ENCODE assay signal across 19 mouse cellular contexts in genomic region chr9:43071741-43072140, GRCm38 (mm10). TPM values are rescaled to one million over a fixed set of nuclear protein-coding genes. Genes with fewer than 3 reads are reported as not detected.
DNase-seq lines count a peak whose midpoint lies in the region; ATAC-seq and TF ChIP-seq lines count a peak whose summit lies in the region.
"Had no signal": no experiment of that assay in that cellular context is flagged by ENCODE, and none has a peak within 500 bp of the region (broad histone marks: within the 10 kb centered on the region; RNA-seq: fewer than 3 reads in every experiment).

No protein-coding gene starts in this region.

- peak; percentile 49; the same call in 1 of the 2 replicates for ATAC-seq in kidney, embryonic 16.5 days (ENCODE audit: low FRiP score, low TSS enrichment)
- no peak for ATAC-seq in embryonic facial prominence, embryonic 15.5 days (ENCODE audit: insufficient number of reproducible peaks, low FRiP score, low TSS enrichment, low read depth)
- ATAC-seq in hindbrain, embryonic 15.5 days (ENCODE audit: low FRiP score, low read depth): no peak
- peak; percentile 33; the same call in 1 of the 2 replicates for ATAC-seq in neural tube, embryonic 13.5 days (ENCODE audit: low read depth)
- no peak for ATAC-seq in monocyte, adult 5-6 weeks (replicated peaks; ENCODE audit: insufficient number of reproducible peaks, low FRiP score, low TSS enrichment, poor library complexity, severe bottlenecking)
- ATAC-seq in lung, postnatal 0 days: no peak

- H3K36me3 ChIP-seq in kidney, embryonic 16.5 days (ENCODE audit: insufficient read depth, low read length): no peaks in the 10 kb centered on the region
- no peaks in the 10 kb centered on the region for H3K36me3 ChIP-seq in embryonic facial prominence, embryonic 15.5 days
- no peaks in the 10 kb centered on the region for H3K36me3 ChIP-seq in hindbrain, embryonic 15.5 days
- H3K36me3 ChIP-seq in neural tube, embryonic 13.5 days: no peaks in the 10 kb centered on the region
- no peaks in the 10 kb centered on the region for H3K36me3 ChIP-seq in lung, postnatal 0 days (ENCODE audit: insufficient read depth, low read length)
- H3K36me3 ChIP-seq: heart, embryonic 13.5 days; limb, embryonic 12.5 days; liver, embryonic 15.5 days had no signal

- no peak overlapping the region for H3K4me2 ChIP-seq in kidney, embryonic 16.5 days (replicated peaks; ENCODE audit: low read depth, low read length)
- no peak overlapping the region for H3K4me2 ChIP-seq in embryonic facial prominence, embryonic 15.5 days (replicated peaks)
- H3K4me2 ChIP-seq in hindbrain, embryonic 15.5 days: peak overlapping the region; percentile 64
- peak overlapping the region; percentile 57 for H3K4me2 ChIP-seq in neural tube, embryonic 13.5 days
- H3K4me2 ChIP-seq in lung, postnatal 0 days (replicated peaks; ENCODE audit: low read depth, low read length): no peak overlapping the region
- H3K4me2 ChIP-seq: heart, embryonic 13.5 days; limb, embryonic 12.5 days; liver, embryonic 15.5 days had no signal

- H3K4me1 ChIP-seq in kidney, embryonic 16.5 days (ENCODE audit: insufficient read depth, low read length): peaks cover 41% of the 10 kb centered on the region
- peaks cover 26% of the 10 kb centered on the region for H3K4me1 ChIP-seq in embryonic facial prominence, embryonic 15.5 days
- peaks cover 32% of the 10 kb centered on the region for H3K4me1 ChIP-seq in hindbrain, embryonic 15.5 days (replicated peaks)
- H3K4me1 ChIP-seq in neural tube, embryonic 13.5 days (replicated peaks): peaks cover 37% of the 10 kb centered on the region
- H3K4me1 ChIP-seq in lung, postnatal 0 days (ENCODE audit: insufficient read depth, low read depth, low read length): peaks cover 7% of the 10 kb centered on the region; the same call in 1 of the 2 replicates

- no peak overlapping the region for H3K4me3 ChIP-seq in kidney, embryonic 16.5 days (ENCODE audit: low read length)
- H3K4me3 ChIP-seq in embryonic facial prominence, embryonic 15.5 days (replicated peaks): no peak overlapping the region
- peak overlapping the region; percentile 56 for H3K4me3 ChIP-seq in hindbrain, embryonic 15.5 days
- peak overlapping the region; percentile 42; the same call in 1 of the 2 replicates for H3K4me3 ChIP-seq in neural tube, embryonic 13.5 days
- H3K4me3 ChIP-seq in lung, postnatal 0 days (ENCODE audit: low read depth, low read length): no peak overlapping the region
- H3K4me3 ChIP-seq: heart, embryonic 13.5 days; limb, embryonic 12.5 days; liver, embryonic 15.5 days had no signal

- no peaks in the 10 kb centered on the region for H3K9me3 ChIP-seq in kidney, embryonic 16.5 days (ENCODE audit: low read length)
- H3K9me3 ChIP-seq in embryonic facial prominence, embryonic 15.5 days (replicated peaks): no peaks in the 10 kb centered on the region
- H3K9me3 ChIP-seq in hindbrain, embryonic 15.5 days: no peaks in the 10 kb centered on the region
- no peaks in the 10 kb centered on the region for H3K9me3 ChIP-seq in neural tube, embryonic 13.5 days
- no peaks in the 10 kb centered on the region for H3K9me3 ChIP-seq in lung, postnatal 0 days (ENCODE audit: low read length)
- H3K9me3 ChIP-seq: heart, embryonic 13.5 days; limb, embryonic 12.5 days; liver, embryonic 15.5 days had no signal

- H3K27me3 ChIP-seq in kidney, embryonic 16.5 days (ENCODE audit: insufficient read depth, low read length): no peaks in the 10 kb centered on the region
- no peaks in the 10 kb centered on the region for H3K27me3 ChIP-seq in embryonic facial prominence, embryonic 15.5 days
- H3K27me3 ChIP-seq in hindbrain, embryonic 15.5 days: no peaks in the 10 kb centered on the region
- no peaks in the 10 kb centered on the region for H3K27me3 ChIP-seq in neural tube, embryonic 13.5 days
- no peaks in the 10 kb centered on the region for H3K27me3 ChIP-seq in lung, postnatal 0 days (replicated peaks; ENCODE audit: insufficient read depth, low read length)
- H3K27me3 ChIP-seq: heart, embryonic 13.5 days; limb, embryonic 12.5 days; liver, embryonic 15.5 days had no signal

- no peak overlapping the region for H3K9ac ChIP-seq in kidney, embryonic 16.5 days (replicated peaks; ENCODE audit: low read length)
- H3K9ac ChIP-seq in embryonic facial prominence, embryonic 15.5 days: no peak overlapping the region
- H3K9ac ChIP-seq in hindbrain, embryonic 15.5 days: 0 out of 2 replicates have a peak overlapping the region, but pooled peaks have one; percentile 40
- H3K9ac ChIP-seq in neural tube, embryonic 13.5 days: peak overlapping the region; percentile 74
- H3K9ac ChIP-seq in lung, postnatal 0 days (replicated peaks; ENCODE audit: low read depth): no peak overlapping the region
- H3K9ac ChIP-seq: heart, embryonic 13.5 days; limb, embryonic 12.5 days; liver, embryonic 15.5 days had no signal

- DNase-seq in kidney, postnatal 36 days: no peak
- DNase-seq in frontal cortex, postnatal 25 days (ENCODE audit: low spot score in 2 of 2): no peak
- DNase-seq in lung, postnatal 0 days (ENCODE audit: low spot score): no peak
- DNase-seq: adrenal gland, postnatal 14 days; cerebellum, adult 9-11 months; gastrocnemius, postnatal 36 days; heart, postnatal 4 days; kidney, adult 11 months; lung, postnatal 14 days; right cerebral cortex, postnatal 14 days; thymus, postnatal 4 days had no signal

- no peak for TF ChIP-seq EP300 in lung, postnatal 0 days (IDR thresholded peaks at IDR 0.05)

- no peak for TF ChIP-seq CTCF in lung, postnatal 0 days (IDR thresholded peaks at IDR 0.05)

- 28% methylated on average over 2 of the region's 2 CpGs for WGBS in kidney, embryonic 16.5 days
- WGBS in embryonic facial prominence, embryonic 15.5 days: 27% methylated on average over 2 of the region's 2 CpGs
- WGBS in hindbrain, embryonic 15.5 days: 34% methylated on average over 2 of the region's 2 CpGs
- WGBS in neural tube, embryonic 13.5 days: 27% methylated on average over 2 of the region's 2 CpGs
- 44% methylated on average over 2 of the region's 2 CpGs for WGBS in lung, postnatal 0 days

- peak overlapping the region; percentile 50; the same call in 1 of the 2 replicates for H3K27ac ChIP-seq in kidney, embryonic 16.5 days (ENCODE audit: low read length)
- 0 out of 2 replicates have a peak overlapping the region, but pooled peaks have one; percentile 41 for H3K27ac ChIP-seq in embryonic facial prominence, embryonic 15.5 days (replicated peaks)
- peak overlapping the region; percentile 78 for H3K27ac ChIP-seq in hindbrain, embryonic 15.5 days (replicated peaks)
- H3K27ac ChIP-seq in neural tube, embryonic 13.5 days (replicated peaks): peak overlapping the region; percentile 81
- H3K27ac ChIP-seq in lung, postnatal 0 days (ENCODE audit: low read length): no peak overlapping the region
- H3K27ac ChIP-seq: heart, embryonic 13.5 days; limb, embryonic 12.5 days; liver, embryonic 15.5 days had no signal

RNA-seq across cellular contexts. Expression of gene Arhgef12, which starts 35.3 kb away (rescaled TPM):
- 13.0 and 16.5 TPM in 2 replicates for polyA plus RNA-seq in kidney, embryonic 16.5 days (2015; fragmentation: Nextera tagmentation; extraction: Ambion mirVana)
- 12.2 and 14.3 TPM in 2 replicates for polyA plus RNA-seq in embryonic facial prominence, embryonic 15.5 days (2015; fragmentation: Nextera tagmentation; extraction: Ambion mirVana)
- polyA plus RNA-seq in hindbrain, embryonic 15.5 days (2015; fragmentation: Nextera tagmentation; extraction: Ambion mirVana): 18.5 and 20.3 TPM in 2 replicates
- 15.3 and 19.9 TPM in 2 replicates for polyA plus RNA-seq in neural tube, embryonic 13.5 days (2015; fragmentation: Nextera tagmentation; extraction: Ambion mirVana)
- total RNA-seq in monocyte, adult 5-6 weeks (2017): 3.0 to 8.3 TPM (median 3.7 TPM) in 3 replicates
- polyA plus RNA-seq in lung, postnatal 0 days (2015; fragmentation: Nextera tagmentation; extraction: Ambion mirVana): 13.9 and 17.2 TPM in 2 replicates

RNA-seq across cellular contexts. Expression of gene Tmem136, which starts 44.6 kb away (rescaled TPM):
- polyA plus RNA-seq in kidney, embryonic 16.5 days (2015; fragmentation: Nextera tagmentation; extraction: Ambion mirVana): 9.2 and 9.7 TPM in 2 replicates
- polyA plus RNA-seq in embryonic facial prominence, embryonic 15.5 days (2015; fragmentation: Nextera tagmentation; extraction: Ambion mirVana): 5.7 TPM in 2 replicates
- polyA plus RNA-seq in hindbrain, embryonic 15.5 days (2015; fragmentation: Nextera tagmentation; extraction: Ambion mirVana): 7.2 and 10.0 TPM in 2 replicates
- 12.9 and 13.2 TPM in 2 replicates for polyA plus RNA-seq in neural tube, embryonic 13.5 days (2015; fragmentation: Nextera tagmentation; extraction: Ambion mirVana)
- total RNA-seq in monocyte, adult 5-6 weeks (2017): 0.29 TPM in 1 of 3 replicates, not detected in the others
- polyA plus RNA-seq in lung, postnatal 0 days (2015; fragmentation: Nextera tagmentation; extraction: Ambion mirVana): 2.8 and 3.5 TPM in 2 replicates

Comparison
In these comparisons a context has a peak if more than half of its experiments do, and no peak if none do; other contexts are left out.
1. ATAC-seq: peak in kidney, embryonic 16.5 days (single experiment) and neural tube, embryonic 13.5 days (single experiment); none in embryonic facial prominence, embryonic 15.5 days (single experiment), hindbrain, embryonic 15.5 days (single experiment), monocyte, adult 5-6 weeks (single experiment) and lung, postnatal 0 days (single experiment).
2. H3K4me2 ChIP-seq: peak in hindbrain, embryonic 15.5 days (single experiment) and neural tube, embryonic 13.5 days (single experiment); none in kidney, embryonic 16.5 days (single experiment), embryonic facial prominence, embryonic 15.5 days (single experiment) and lung, postnatal 0 days (single experiment).
3. H3K4me3 ChIP-seq: peak in hindbrain, embryonic 15.5 days (single experiment) and neural tube, embryonic 13.5 days (single experiment); none in kidney, embryonic 16.5 days (single experiment), embryonic facial prominence, embryonic 15.5 days (single experiment) and lung, postnatal 0 days (single experiment).
4. H3K9ac ChIP-seq: peak in hindbrain, embryonic 15.5 days (single experiment) and neural tube, embryonic 13.5 days (single experiment); none in kidney, embryonic 16.5 days (single experiment), embryonic facial prominence, embryonic 15.5 days (single experiment) and lung, postnatal 0 days (single experiment).